Mouse (Mus musculus) embryo, embryonic 11.5 days (tissue): ENCODE results near the gene Ddx27.

Experiments used
- DNase-seq: peaks from one replicate; pipeline ENCODE4 v3.0.0-alpha.2; 2012; ENCODE audit warnings: low read depth, low spot score

Gene Ddx27

GRCm38 (mm10) chr2:167081639-167082038 is 66.6 kb downstream of the Ddx27 start:
- DNase-seq = no peak
